Mouse (Mus musculus) CH12.LX (cell line): ENCODE measurements around the gene Acoxl.
A peak's percentile ranks its signal among the peaks of the same experiment; 100 is the strongest.

ENCODE experiments used
- CTCF ChIP-seq, 2 experiments: IDR thresholded peaks in 1 of 2; conservative IDR thresholded peaks in 1 of 2; 2 replicates each; pipeline ENCODE4 v1.5.1; 2011 to 2012; ENCODE audit warnings: low read depth in 2 of 2, low read length in 2 of 2, improper control_type of control experiment in 1 of 2, inconsistent platforms in 1 of 2, mild to moderate bottlenecking in 1 of 2, moderate library complexity in 1 of 2
- E2F4 ChIP-seq: IDR thresholded peaks from 2 replicates; pipeline ENCODE4 v1.6.1; 2011; ENCODE audit warnings: low read depth, low read length, improper control_type of control experiment; ENCODE audit not compliant: insufficient replicate concordance
- EP300 ChIP-seq: IDR thresholded peaks from 2 replicates; pipeline ENCODE4 v1.6.1; 2011; ENCODE audit warnings: low read length, improper control_type of control experiment
- GABPA ChIP-seq: IDR thresholded peaks from 2 replicates; pipeline ENCODE4 v1.6.1; 2012; ENCODE audit warnings: low read depth, low read length, improper control_type of control experiment, inconsistent platforms; ENCODE audit not compliant: insufficient replicate concordance
- MAFK ChIP-seq: IDR thresholded peaks from 2 replicates; pipeline ENCODE4 v1.6.1; 2011; ENCODE audit warnings: low read length, improper control_type of control experiment; ENCODE audit not compliant: insufficient replicate concordance
- MAX ChIP-seq: IDR thresholded peaks from 2 replicates; pipeline ENCODE4 v1.6.1; 2011; ENCODE audit warnings: low read length, improper control_type of control experiment
- MAZ ChIP-seq: IDR thresholded peaks from 2 replicates; pipeline ENCODE4 v1.6.1; 2012; ENCODE audit warnings: low read depth, mild to moderate bottlenecking, inconsistent platforms, low read length, improper control_type of control experiment, moderate library complexity
- MYC ChIP-seq: IDR thresholded peaks from 2 replicates; pipeline ENCODE4 v1.6.1; 2011; ENCODE audit warnings: low read depth, mild to moderate bottlenecking, improper control_type of control experiment, low read length
- TBP ChIP-seq: conservative IDR thresholded peaks from 2 replicates; pipeline ENCODE4 v1.6.1; 2011; ENCODE audit warnings: low read depth, low read length, improper control_type of control experiment
- TCF12 ChIP-seq: IDR thresholded peaks from 2 replicates; pipeline ENCODE4 v1.6.1; 2014; ENCODE audit warnings: low read depth, mild to moderate bottlenecking, inconsistent platforms, low read length, improper control_type of control experiment
- USF2 ChIP-seq: conservative IDR thresholded peaks from 2 replicates; pipeline ENCODE4 v1.6.1; 2011; ENCODE audit warnings: low read depth, low read length, improper control_type of control experiment
- ZKSCAN1 ChIP-seq: IDR thresholded peaks from 2 replicates; pipeline ENCODE4 v1.6.1; 2012; ENCODE audit warnings: low read depth, inconsistent platforms, low read length, improper control_type of control experiment, borderline replicate concordance
- ZMIZ1 ChIP-seq: IDR thresholded peaks from 2 replicates; pipeline ENCODE4 v1.6.1; 2012; ENCODE audit warnings: low read depth, mild to moderate bottlenecking, inconsistent platforms, low read length, improper control_type of control experiment
- ZNF384 ChIP-seq: IDR thresholded peaks from 2 replicates; pipeline ENCODE4 v1.6.1; 2012; ENCODE audit warnings: low read depth, low read length, improper control_type of control experiment, inconsistent platforms

DNA sequence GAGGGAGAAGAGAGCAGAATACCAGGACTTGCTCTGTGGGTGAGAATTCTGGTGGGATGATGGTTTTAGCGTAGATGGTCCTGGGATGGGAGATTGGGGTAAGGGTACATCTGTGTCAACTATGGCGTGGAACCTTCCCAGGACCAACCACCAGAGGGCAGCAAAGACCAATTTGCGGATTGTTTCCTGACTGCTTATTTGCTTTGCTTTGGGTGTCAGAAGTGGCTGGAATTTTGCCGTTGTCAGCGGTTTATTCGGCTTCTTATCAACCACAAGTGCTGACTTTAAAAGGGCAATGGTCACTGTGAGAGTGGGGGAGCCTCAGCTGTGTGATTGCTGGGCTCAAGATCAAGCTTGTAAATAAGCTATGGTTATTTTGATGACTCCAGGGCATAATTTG is 50.8 kb downstream of the Acoxl start:
- TF ChIP-seq CTCF (conservative IDR thresholded peaks at IDR 0.05 in 1 of 2, IDR thresholded peaks at IDR 0.05 in 1 of 2; ENCODE audit: low read depth in 2 of 2, low read length in 2 of 2) (peak; percentile 91 to 97), ZNF384 (no peak), EP300 (no peak), MAX (no peak), GABPA (no peak), ZMIZ1 (no peak), MAZ (no peak), E2F4 (no peak), ZKSCAN1 (no peak), TBP (no peak), MAFK (peak; percentile 98), MYC (peak; percentile 68; the same call in 1 of the 2 replicates), USF2 (no peak), TCF12 (no peak)
